Mouse (Mus musculus): Measurements from ENCODE around the gene Camta1.

- no peak for TF ChIP-seq CTCF (IDR thresholded peaks at IDR 0.05; ENCODE audit: low read depth)
- TF ChIP-seq EP300 (IDR thresholded peaks at IDR 0.05; ENCODE audit: low read depth): no peak
Measured at GRCm38 (mm10) chr4:151695984-151696383, 165.7 kb downstream of the Camta1 start.
